Mouse (Mus musculus) neural tube, embryonic 12.5 days (tissue): ENCODE measurements around the gene Tcf7. TPM values are rescaled to one million over a fixed set of nuclear protein-coding genes. Genes with fewer than 3 reads are reported as not detected.

Source experiments
- ATAC-seq: fragments of 200-750 bp; cut with Nextera tagmentation; 2 replicates; pipeline ENCODE4 v1.8.0; 2017; ENCODE audit warnings: low read depth, mild to moderate bottlenecking, moderate TSS enrichment, moderate library complexity; ENCODE audit not compliant: low FRiP score
- H3K27ac ChIP-seq: fragments of 300-500 bp; sonication (generic); 2 replicates; pipeline ENCODE4 v1.5.1; 2016
- H3K27me3 ChIP-seq: fragments of 300-500 bp; sonication (generic); replicated peaks from 2 replicates; pipeline ENCODE4 v1.6.1; 2016; ENCODE audit warnings: mild to moderate bottlenecking
- H3K36me3 ChIP-seq: fragments of 300-500 bp; sonication (generic); 2 replicates; pipeline ENCODE4 v1.6.1; 2016; ENCODE audit warnings: mild to moderate bottlenecking
- H3K4me1 ChIP-seq: fragments of 300-500 bp; sonication (generic); 2 replicates; pipeline ENCODE4 v1.6.1; 2016
- H3K4me2 ChIP-seq: fragments of 300-500 bp; sonication (generic); replicated peaks from 2 replicates; pipeline ENCODE4 v1.6.1; 2016; ENCODE audit warnings: mild to moderate bottlenecking
- H3K4me3 ChIP-seq: fragments of 300-500 bp; sonication (generic); 2 replicates; pipeline ENCODE4 v1.5.1; 2016
- H3K9ac ChIP-seq: fragments of 300-500 bp; sonication (generic); 2 replicates; pipeline ENCODE4 v1.6.1; 2016; ENCODE audit warnings: mild to moderate bottlenecking
- H3K9me3 ChIP-seq: fragments of 300-500 bp; sonication (generic); 2 replicates; pipeline ENCODE4 v1.6.1; 2016; ENCODE audit warnings: mild to moderate bottlenecking
- WGBS: fragments of 180-500 bp; shearing (Covaris S2); methylation state at CpG from one replicate; pipeline ENCODE4 v1.1.7; 2016; 5-methylcytosine and 5-hydroxymethylcytosine counted together
- polyA plus RNA-seq: library from polyadenylated mRNA; unstranded; fragments of >200 nt; fragmentation: Nextera tagmentation; extraction: Ambion mirVana; gene quantifications from 2 replicates; pipeline ENCODE4 v1.2.1, GENCODE M21; 2016

Gene Tcf7
- polyA plus RNA-seq, 1 experiment from 2014 or later: 8.8 TPM

DNA sequence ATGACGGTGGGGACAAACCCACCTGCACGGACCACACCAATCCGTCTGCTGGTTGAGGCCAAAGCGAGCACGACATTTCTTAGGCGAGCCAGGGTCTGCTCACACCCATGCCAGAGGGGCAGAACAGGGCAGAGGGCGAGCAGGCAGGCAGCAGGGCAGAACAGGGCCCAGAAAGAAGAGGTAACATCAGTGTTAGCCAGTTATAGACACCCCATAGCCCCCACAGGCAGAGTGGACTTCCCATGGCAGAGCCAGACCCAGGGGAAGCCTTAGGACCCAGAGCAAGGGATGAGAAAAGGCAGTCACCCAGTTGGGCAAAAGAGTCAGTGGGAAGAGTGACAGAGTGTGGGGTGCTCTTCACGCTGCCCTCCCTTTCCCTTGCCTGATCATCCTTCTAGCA is 27.7 kb downstream of the Tcf7 start:
- H3K4me1 ChIP-seq: no peaks in the 10 kb centered on the region
- H3K27ac ChIP-seq: no peak overlapping the region
- H3K36me3 ChIP-seq: peaks cover 6% of the 10 kb centered on the region
- no peak overlapping the region for H3K9ac ChIP-seq
- H3K27me3 ChIP-seq: no peaks in the 10 kb centered on the region
- no peak for ATAC-seq
- no peak overlapping the region for H3K4me3 ChIP-seq
- 89% methylated on average over 8 of the region's 8 CpGs for WGBS
- no peak overlapping the region for H3K4me2 ChIP-seq
- H3K9me3 ChIP-seq: no peaks in the 10 kb centered on the region

DNA sequence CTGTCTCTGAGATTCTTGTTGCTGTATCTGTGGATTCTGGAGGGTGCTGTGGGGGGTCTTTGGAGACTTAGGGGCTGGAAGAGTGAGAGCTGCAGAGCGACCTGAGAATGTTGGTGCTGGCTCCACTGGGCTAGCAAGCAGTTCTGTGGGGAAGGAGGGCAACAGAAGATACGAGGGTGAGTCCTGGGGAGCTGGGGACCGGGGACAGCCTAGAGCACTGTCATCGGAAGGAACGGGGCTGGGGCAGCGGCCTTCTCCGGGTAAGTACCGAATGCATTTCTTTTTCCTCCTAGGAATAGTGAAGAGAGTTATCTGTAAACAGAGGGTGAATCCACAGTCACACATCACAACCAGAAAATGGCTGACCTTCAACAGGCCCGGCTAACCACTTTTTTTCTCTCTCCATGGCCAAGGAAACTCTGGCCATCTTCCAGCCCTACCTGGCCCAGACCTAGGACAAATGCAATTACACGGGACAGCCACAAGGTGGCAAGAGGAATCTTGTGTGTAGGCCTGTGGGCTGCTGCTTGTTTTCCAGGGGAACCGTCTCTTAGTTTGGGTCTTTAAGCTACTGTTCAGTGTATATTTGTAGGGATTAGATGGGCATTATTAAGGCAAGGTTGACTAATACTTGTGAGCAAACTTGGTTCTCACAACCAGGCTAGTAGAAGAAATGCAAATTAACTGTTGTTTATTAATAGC is 29.0 kb downstream of the Tcf7 start:
- Histone ChIP-seq H3K27ac (no peak overlapping the region), H3K4me3 (no peak overlapping the region), H3K27me3 (no peaks in the 10 kb centered on the region), H3K4me1 (no peaks in the 10 kb centered on the region), H3K36me3 (peaks cover 13% of the 10 kb centered on the region), H3K4me2 (no peak overlapping the region), H3K9ac (no peak overlapping the region), H3K9me3 (no peaks in the 10 kb centered on the region)
- 73% methylated on average over 11 of the region's 11 CpGs for WGBS
- ATAC-seq: 0 out of 2 replicates have a peak, but pooled peaks have one; percentile 41

GRCm38 (mm10) chr11:52252692-52253091 is 30.1 kb downstream of the Tcf7 start:
- Histone ChIP-seq H3K4me2 (no peak overlapping the region), H3K36me3 (peaks cover 13% of the 10 kb centered on the region), H3K9ac (no peak overlapping the region), H3K4me1 (no peaks in the 10 kb centered on the region), H3K9me3 (no peaks in the 10 kb centered on the region), H3K27ac (no peak overlapping the region), H3K4me3 (no peak overlapping the region), H3K27me3 (no peaks in the 10 kb centered on the region)
- WGBS: 84% methylated on average over 1 of the region's 1 CpGs
- no peak for ATAC-seq

GRCm38 (mm10) chr11:52251770-52252169 is 31.0 kb downstream of the Tcf7 start:
- Histone ChIP-seq H3K36me3 (peaks cover 15% of the 10 kb centered on the region), H3K4me3 (no peak overlapping the region), H3K9me3 (no peaks in the 10 kb centered on the region), H3K27ac (no peak overlapping the region), H3K4me2 (no peak overlapping the region), H3K27me3 (no peaks in the 10 kb centered on the region), H3K4me1 (no peaks in the 10 kb centered on the region), H3K9ac (no peak overlapping the region)
- 88% methylated on average over 5 of the region's 5 CpGs for WGBS
- no peak for ATAC-seq

- no peak overlapping the region for H3K9ac ChIP-seq
- no peak for ATAC-seq
- no peaks in the 10 kb centered on the region for H3K4me1 ChIP-seq
- H3K9me3 ChIP-seq: no peaks in the 10 kb centered on the region
- no peak overlapping the region for H3K4me2 ChIP-seq
- H3K27ac ChIP-seq: no peak overlapping the region
- no peak overlapping the region for H3K4me3 ChIP-seq
- H3K27me3 ChIP-seq: no peaks in the 10 kb centered on the region
- peaks cover 30% of the 10 kb centered on the region for H3K36me3 ChIP-seq
- WGBS: 96% methylated on average over 2 of the region's 2 CpGs
Measured at GRCm38 (mm10) chr11:52249452-52249851, 33.4 kb downstream of the Tcf7 start.

GRCm38 (mm10) chr11:52240898-52241542 is 41.8 kb downstream of the Tcf7 start:
- Histone ChIP-seq H3K4me1 (no peaks in the 10 kb centered on the region), H3K9ac (no peak overlapping the region), H3K4me2 (no peak overlapping the region), H3K27ac (no peak overlapping the region), H3K9me3 (no peaks in the 10 kb centered on the region), H3K27me3 (no peaks in the 10 kb centered on the region), H3K4me3 (no peak overlapping the region), H3K36me3 (peaks cover 52% of the 10 kb centered on the region)
- 83% methylated on average over 4 of the region's 4 CpGs for WGBS
- no peak for ATAC-seq

GRCm38 (mm10) chr11:52234509-52234908 is 48.3 kb downstream of the Tcf7 start:
- H3K4me2 ChIP-seq: 0 out of 2 replicates have a peak overlapping the region, but pooled peaks have one; percentile 20
- H3K4me3 ChIP-seq: no peak overlapping the region
- H3K9me3 ChIP-seq: no peaks in the 10 kb centered on the region
- H3K27me3 ChIP-seq: no peaks in the 10 kb centered on the region
- no peak overlapping the region for H3K27ac ChIP-seq
- no peak for ATAC-seq
- peaks cover 20% of the 10 kb centered on the region for H3K36me3 ChIP-seq
- H3K4me1 ChIP-seq: peaks cover 18% of the 10 kb centered on the region
- H3K9ac ChIP-seq: no peak overlapping the region

DNA sequence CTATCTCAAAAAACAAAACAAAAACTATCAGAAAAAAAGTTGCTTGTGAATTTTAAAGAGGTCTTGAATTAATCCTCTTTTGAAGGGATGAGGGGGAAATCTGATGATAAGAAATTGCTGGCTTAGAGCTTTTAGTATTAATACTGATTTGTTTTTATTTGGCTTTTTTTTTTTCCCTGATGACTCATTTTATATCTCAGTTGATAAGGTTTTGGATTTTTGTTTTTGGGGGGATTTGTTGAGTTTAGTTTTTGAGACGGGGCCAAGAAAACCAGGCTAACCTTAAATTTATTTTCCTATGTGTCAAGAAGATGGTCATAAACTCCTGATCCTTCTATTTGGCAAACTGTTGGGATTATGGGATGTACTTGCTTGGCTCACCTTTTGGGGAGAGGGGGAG is 48.9 kb downstream of the Tcf7 start:
- 100% methylated on average over 1 of the region's 1 CpGs for WGBS
- H3K4me3 ChIP-seq: no peak overlapping the region
- no peak for ATAC-seq

GRCm38 (mm10) chr11:52233043-52233653 is 49.7 kb downstream of the Tcf7 start:
- peaks cover 15% of the 10 kb centered on the region for H3K36me3 ChIP-seq
- H3K9ac ChIP-seq: peak overlapping the region; percentile 93
- peak overlapping the region; percentile 76; the same call in 1 of the 2 replicates for H3K4me3 ChIP-seq
- peaks cover 18% of the 10 kb centered on the region for H3K4me1 ChIP-seq
- no peaks in the 10 kb centered on the region for H3K9me3 ChIP-seq
- H3K27ac ChIP-seq: no peak overlapping the region
- WGBS: 46% methylated on average over 3 of the region's 3 CpGs
- H3K27me3 ChIP-seq: no peaks in the 10 kb centered on the region
- no peak for ATAC-seq
- peak overlapping the region; percentile 83 for H3K4me2 ChIP-seq

More for the DNA sequence above, 48.9 kb downstream of the Tcf7 start:
- no peaks in the 10 kb centered on the region for H3K27me3 ChIP-seq
- no peak overlapping the region for H3K9ac ChIP-seq
- H3K9me3 ChIP-seq: no peaks in the 10 kb centered on the region
- H3K4me2 ChIP-seq: peak overlapping the region; percentile 83
- peaks cover 18% of the 10 kb centered on the region for H3K4me1 ChIP-seq
- H3K27ac ChIP-seq: no peak overlapping the region
- H3K36me3 ChIP-seq: peaks cover 19% of the 10 kb centered on the region

GRCm38 (mm10) chr11:52231606-52232541 is 50.9 kb downstream of the Tcf7 start, which contains the start of gene Skp1a:
Skp1a (plus strand) TSS chr11:52231995.
- peak; percentile 91 for ATAC-seq

GRCm38 (mm10) chr11:52230694-52231093 is 52.1 kb downstream of the Tcf7 start:
- 57% methylated on average over 5 of the region's 5 CpGs for WGBS
- Histone ChIP-seq H3K4me3 (peak overlapping the region; percentile 76; the same call in 1 of the 2 replicates), H3K4me1 (peaks cover 18% of the 10 kb centered on the region), H3K9me3 (no peaks in the 10 kb centered on the region), H3K4me2 (peak overlapping the region; percentile 83), H3K27ac (no peak overlapping the region), H3K36me3 (peaks cover 2% of the 10 kb centered on the region; the same call in 1 of the 2 replicates), H3K9ac (peak overlapping the region; percentile 93; the same call in 1 of the 2 replicates), H3K27me3 (no peaks in the 10 kb centered on the region)
- ATAC-seq: no peak

More at GRCm38 (mm10) chr11:52231606-52232541, 50.9 kb downstream of the Tcf7 start, which contains the start of gene Skp1a:
- peaks cover 5% of the 10 kb centered on the region; the same call in 1 of the 2 replicates for H3K36me3 ChIP-seq
- H3K9ac ChIP-seq: peak within 1 kb of the TSS; percentile 93
- under 1% methylated on average over 87 of the region's 87 CpGs for whole genome bisulfite sequencing
- H3K27me3 ChIP-seq: no peaks in the 10 kb centered on the region
- H3K4me1 ChIP-seq: peaks cover 18% of the 10 kb centered on the region
- H3K27ac ChIP-seq: peak within 1 kb of the TSS; percentile 97
- peak within 1 kb of the TSS; percentile 83 for H3K4me2 ChIP-seq
- peak within 1 kb of the TSS; percentile 76 for H3K4me3 ChIP-seq
- no peaks in the 10 kb centered on the region for H3K9me3 ChIP-seq
